Mouse (Mus musculus) testis, adult 2 months (tissue): ENCODE measurements around the gene Apba3. TPM values are rescaled to one million over a fixed set of nuclear protein-coding genes. Genes with fewer than 3 reads are reported as not detected.

Experiments used
- H3K27ac ChIP-seq: fragments of 200-500 bp; 2 replicates; pipeline ENCODE4 v1.5.1; 2012; ENCODE audit warnings: low read depth, low read length; ENCODE audit not compliant: control insufficient read depth, insufficient read depth
- H3K27me3 ChIP-seq: fragments of 200-500 bp; 2 replicates; pipeline ENCODE4 v1.6.1; 2012; ENCODE audit warnings: mild to moderate bottlenecking, low read length, moderate library complexity; ENCODE audit not compliant: control insufficient read depth, insufficient read depth
- H3K36me3 ChIP-seq: fragments of 200-500 bp; 2 replicates; pipeline ENCODE4 v1.6.1; 2012; ENCODE audit warnings: mild to moderate bottlenecking, low read length; ENCODE audit not compliant: control insufficient read depth, insufficient read depth
- H3K4me1 ChIP-seq: fragments of 200-500 bp; 2 replicates; pipeline ENCODE4 v1.6.1; 2012; ENCODE audit warnings: low read length; ENCODE audit not compliant: control insufficient read depth, insufficient read depth
- H3K4me3 ChIP-seq: fragments of 200-500 bp; 2 replicates; pipeline ENCODE4 v1.5.1; 2012; ENCODE audit warnings: low read depth, mild to moderate bottlenecking, low read length, moderate library complexity, mixed read lengths; ENCODE audit not compliant: control insufficient read depth
- CTCF ChIP-seq: fragments of 200-500 bp; IDR thresholded peaks from 2 replicates; pipeline ENCODE4 v1.5.1; 2012; ENCODE audit warnings: low read depth, mild to moderate bottlenecking, inconsistent platforms, low read length, moderate library complexity; ENCODE audit not compliant: control insufficient read depth, insufficient read depth, insufficient replicate concordance
- POLR2A ChIP-seq: fragments of 200-500 bp; IDR thresholded peaks from 2 replicates; pipeline ENCODE4 v1.6.1; 2012; ENCODE audit warnings: low read depth, mild to moderate bottlenecking, inconsistent platforms, low read length, moderate library complexity; ENCODE audit not compliant: control insufficient read depth
- polyA plus RNA-seq: library from polyadenylated mRNA; depleted of rRNA; stranded (reverse); fragments of >200 nt; gene quantifications from 2 replicates; pipeline ENCODE4 v1.2.3, GENCODE M21; 2012

The Apba3 gene
- polyA plus RNA-seq, 1 experiment: 53.5 TPM

- H3K36me3 ChIP-seq: no peaks in the 10 kb centered on the region
- no peak for TF ChIP-seq POLR2A
- no peak for TF ChIP-seq CTCF
- no peaks in the 10 kb centered on the region for H3K27me3 ChIP-seq
- H3K27ac ChIP-seq: no peak overlapping the region
- no peak overlapping the region for H3K4me3 ChIP-seq
- H3K4me1 ChIP-seq: peaks cover 13% of the 10 kb centered on the region
Observed at GRCm38 (mm10) chr10:81315587-81315986, 48.8 kb downstream of the Apba3 start.

DNA sequence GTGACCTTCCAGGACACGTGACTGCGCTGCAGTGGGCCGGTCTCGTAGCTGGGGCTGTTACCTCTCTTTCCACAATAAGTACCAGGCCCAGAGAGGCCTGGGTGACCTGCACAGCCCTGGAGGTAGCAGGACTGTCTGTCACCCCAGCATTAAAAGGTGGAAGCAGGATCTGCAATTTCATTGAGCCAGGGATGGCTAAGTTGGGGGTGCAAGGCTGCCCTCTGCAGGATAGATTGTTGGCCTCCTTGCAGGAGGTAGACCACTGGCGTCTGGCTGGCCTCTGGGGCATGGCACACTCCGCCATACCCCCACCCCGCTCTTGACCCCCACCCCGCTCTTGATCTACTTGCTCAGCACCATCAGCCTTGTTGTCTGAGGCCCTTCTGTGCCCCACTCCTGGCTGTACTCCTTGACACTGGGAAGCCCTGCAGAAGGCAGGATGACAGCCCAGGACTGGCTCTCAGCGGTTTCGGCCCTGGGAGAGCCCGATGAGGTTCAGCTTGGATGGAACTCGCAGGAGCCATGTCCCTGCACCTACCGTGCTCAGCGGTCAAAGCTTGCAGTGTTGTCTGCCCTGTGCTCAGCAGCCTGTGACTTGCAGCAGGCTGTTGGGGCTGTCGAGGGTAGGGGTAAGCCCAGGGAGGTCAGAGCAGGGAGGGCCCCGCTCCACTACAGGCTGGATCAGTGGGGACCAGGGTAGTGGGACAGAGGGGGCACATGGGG lies 49.7 kb downstream of the Apba3 start:
- no peak overlapping the region for H3K27ac ChIP-seq
- H3K4me1 ChIP-seq: peaks cover 13% of the 10 kb centered on the region
- no peak overlapping the region for H3K4me3 ChIP-seq
- no peaks in the 10 kb centered on the region for H3K27me3 ChIP-seq
- TF ChIP-seq CTCF: peak; percentile 18; the same call in 1 of the 2 replicates
- no peak for TF ChIP-seq POLR2A
- H3K36me3 ChIP-seq: no peaks in the 10 kb centered on the region

DNA sequence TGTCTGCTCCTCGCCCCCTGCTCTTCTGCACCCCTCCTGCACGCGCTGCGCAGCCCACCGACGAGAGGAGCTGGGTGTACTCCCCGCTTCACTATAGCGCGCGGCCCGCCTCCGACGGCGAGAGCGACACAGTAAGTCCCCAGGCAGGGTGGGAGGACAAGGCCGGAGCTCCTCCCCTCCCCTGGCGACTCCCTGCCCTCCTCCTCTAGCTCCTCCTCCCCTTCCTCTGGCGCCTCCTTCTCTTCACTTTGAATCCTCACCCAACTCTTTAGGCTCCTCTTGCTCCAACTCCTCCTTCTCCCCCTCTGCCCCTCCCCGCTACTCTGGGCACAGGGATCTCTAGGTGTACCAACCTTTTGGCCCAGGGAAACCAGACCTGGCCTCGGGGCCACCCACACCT lies 50.5 kb downstream of the Apba3 start:
- H3K27ac ChIP-seq: no peak overlapping the region
- H3K36me3 ChIP-seq: no peaks in the 10 kb centered on the region
- no peak for TF ChIP-seq POLR2A
- TF ChIP-seq CTCF: no peak
- no peaks in the 10 kb centered on the region for H3K27me3 ChIP-seq
- no peak overlapping the region for H3K4me3 ChIP-seq
- peaks cover 13% of the 10 kb centered on the region for H3K4me1 ChIP-seq

GRCm38 (mm10) chr10:81318589-81319329 lies 52.0 kb downstream of the Apba3 start:
- Histone ChIP-seq H3K4me3 (peak overlapping the region; percentile 98; the same call in 1 of the 2 replicates), H3K36me3 (no peaks in the 10 kb centered on the region; the same call in 1 of the 2 replicates), H3K4me1 (peaks cover 13% of the 10 kb centered on the region), H3K27ac (no peak overlapping the region), H3K27me3 (no peaks in the 10 kb centered on the region)
- TF ChIP-seq CTCF (no peak), POLR2A (no peak)

DNA sequence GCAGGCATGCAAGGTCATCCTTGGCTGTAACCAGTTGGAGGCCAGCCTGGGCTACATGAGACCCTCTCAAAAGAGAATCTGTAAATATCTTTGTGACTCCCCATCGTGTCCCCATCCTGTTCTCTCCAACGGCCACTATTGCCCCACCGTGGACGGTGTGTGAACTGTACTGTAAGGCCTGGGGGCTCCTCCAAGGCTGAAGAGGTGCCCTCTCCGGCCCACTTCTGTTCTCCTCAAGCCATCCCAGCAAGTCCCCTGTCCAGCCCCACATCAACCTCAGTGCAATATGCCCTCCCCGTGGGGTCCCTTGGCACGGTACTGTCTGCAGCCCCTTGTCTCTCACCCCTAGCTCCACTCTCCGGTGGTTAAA lies 52.6 kb downstream of the Apba3 start:
- Histone ChIP-seq H3K27me3 (no peaks in the 10 kb centered on the region), H3K36me3 (no peaks in the 10 kb centered on the region; the same call in 1 of the 2 replicates), H3K4me3 (peak overlapping the region; percentile 98), H3K27ac (peak overlapping the region; percentile 94; the same call in 1 of the 2 replicates), H3K4me1 (peaks cover 13% of the 10 kb centered on the region)
- 0 out of 2 replicates have a peak, but pooled peaks have one; percentile 19 for TF ChIP-seq CTCF
- TF ChIP-seq POLR2A: no peak

GRCm38 (mm10) chr10:81319741-81320549 lies 53.2 kb downstream of the Apba3 start:
- Histone ChIP-seq H3K27me3 (no peaks in the 10 kb centered on the region), H3K36me3 (no peaks in the 10 kb centered on the region; the same call in 1 of the 2 replicates), H3K27ac (peak overlapping the region; percentile 94), H3K4me3 (peak overlapping the region; percentile 98), H3K4me1 (peaks cover 13% of the 10 kb centered on the region)
- no peak for TF ChIP-seq CTCF
